Mouse (Mus musculus) brain, embryonic 14.5 days (tissue): Measurements from ENCODE around the gene Ccdc54.

Source experiments
- CTCF ChIP-seq: fragments of 200-500 bp; IDR thresholded peaks from 2 replicates; pipeline ENCODE4 v1.5.1; 2012; ENCODE audit warnings: inconsistent platforms, mild to moderate bottlenecking, moderate library complexity, borderline replicate concordance; ENCODE audit not compliant: insufficient read depth, insufficient read length; ENCODE audit errors: extremely low read depth
- POLR2A ChIP-seq: fragments of 200-500 bp; IDR thresholded peaks from 2 replicates; pipeline ENCODE4 v1.6.1; 2012; ENCODE audit warnings: mild to moderate bottlenecking, inconsistent platforms, borderline replicate concordance; ENCODE audit not compliant: poor library complexity, insufficient read depth, insufficient read length, severe bottlenecking; ENCODE audit errors: extremely low read depth

DNA sequence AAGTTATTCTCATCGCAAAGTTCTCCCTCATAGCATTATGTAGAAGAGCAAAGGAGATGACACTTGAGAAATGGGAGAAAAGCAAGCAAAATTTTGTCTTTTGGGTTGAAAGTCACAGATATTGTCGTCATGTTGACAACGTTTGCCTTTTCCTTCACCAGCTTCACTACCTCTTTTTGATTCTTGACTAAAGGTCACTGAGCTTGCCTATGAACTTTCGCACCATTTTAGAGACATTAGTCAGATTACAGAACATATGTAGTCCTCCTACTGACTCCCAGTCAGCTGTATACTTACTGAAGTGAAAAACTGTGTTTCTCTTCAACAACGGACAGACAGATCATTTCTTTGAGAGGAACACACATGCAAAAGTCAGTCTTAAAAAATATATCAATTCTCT is 40.0 kb downstream of the Ccdc54 start:
- TF ChIP-seq POLR2A (no peak), CTCF (no peak)
